Mouse (Mus musculus): Measurements from ENCODE around the gene Tbc1d14. TPM values are rescaled to one million over a fixed set of nuclear protein-coding genes. Genes with fewer than 3 reads are reported as not detected.

The Tbc1d14 gene
- polyA plus RNA-seq, 1 experiment from 2014 or later = 36.6 TPM

- no peak overlapping the region for H3K4me2 ChIP-seq (ENCODE audit: low read length)
- H3K9ac ChIP-seq (ENCODE audit: low read length) = no peak overlapping the region
- H3K36me3 ChIP-seq (ENCODE audit: control insufficient read depth, insufficient read depth, low read length) = no peaks in the 10 kb centered on the region
- no peak for ATAC-seq (replicated peaks; ENCODE audit: low FRiP score, low TSS enrichment, low read depth)
- no peak for DNase-seq (ENCODE audit: low spot score)
- H3K9me3 ChIP-seq (ENCODE audit: control insufficient read depth, low read length) = no peaks in the 10 kb centered on the region
- no peak overlapping the region for H3K4me3 ChIP-seq (ENCODE audit: low read depth, low read length)
- WGBS = 83% methylated on average over 9 of the region's 9 CpGs
- no peak overlapping the region for H3K27ac ChIP-seq (ENCODE audit: low read depth)
- no peaks in the 10 kb centered on the region for H3K27me3 ChIP-seq (replicated peaks; ENCODE audit: control insufficient read depth, insufficient read depth, low read length)
- H3K4me1 ChIP-seq (replicated peaks; ENCODE audit: control insufficient read depth, insufficient read depth, low read length) = peaks cover 11% of the 10 kb centered on the region
Observed at GRCm38 (mm10) chr5:36564530-36564929, 28.5 kb downstream of the Tbc1d14 start.

GRCm38 (mm10) chr5:36563741-36564140 lies 29.3 kb downstream of the Tbc1d14 start:
- no peak overlapping the region for H3K4me3 ChIP-seq (ENCODE audit: low read depth, low read length)
- no peak overlapping the region for H3K4me2 ChIP-seq (ENCODE audit: low read length)
- WGBS = 90% methylated on average over 6 of the region's 6 CpGs
- ATAC-seq (replicated peaks; ENCODE audit: low FRiP score, low TSS enrichment, low read depth) = no peak
- H3K27me3 ChIP-seq (replicated peaks; ENCODE audit: control insufficient read depth, insufficient read depth, low read length) = no peaks in the 10 kb centered on the region
- no peaks in the 10 kb centered on the region for H3K9me3 ChIP-seq (ENCODE audit: control insufficient read depth, low read length)
- DNase-seq (ENCODE audit: low spot score) = no peak
- H3K27ac ChIP-seq (ENCODE audit: low read depth) = no peak overlapping the region
- no peak overlapping the region for H3K9ac ChIP-seq (ENCODE audit: low read length)
- no peaks in the 10 kb centered on the region for H3K36me3 ChIP-seq (ENCODE audit: control insufficient read depth, insufficient read depth, low read length)
- peaks cover 12% of the 10 kb centered on the region for H3K4me1 ChIP-seq (replicated peaks; ENCODE audit: control insufficient read depth, insufficient read depth, low read length)

GRCm38 (mm10) chr5:36562791-36563445 lies 30.2 kb downstream of the Tbc1d14 start:
- H3K4me3 ChIP-seq (ENCODE audit: low read depth, low read length) = no peak overlapping the region
- no peak overlapping the region for H3K27ac ChIP-seq (ENCODE audit: low read depth)
- no peak overlapping the region for H3K4me2 ChIP-seq (ENCODE audit: low read length)
- H3K36me3 ChIP-seq (ENCODE audit: control insufficient read depth, insufficient read depth, low read length) = no peaks in the 10 kb centered on the region
- no peaks in the 10 kb centered on the region for H3K27me3 ChIP-seq (replicated peaks; ENCODE audit: control insufficient read depth, insufficient read depth, low read length)
- H3K4me1 ChIP-seq (replicated peaks; ENCODE audit: control insufficient read depth, insufficient read depth, low read length) = peaks cover 20% of the 10 kb centered on the region
- ATAC-seq (replicated peaks; ENCODE audit: low FRiP score, low TSS enrichment, low read depth) = no peak
- no peaks in the 10 kb centered on the region for H3K9me3 ChIP-seq (ENCODE audit: control insufficient read depth, low read length)
- DNase-seq (ENCODE audit: low spot score) = no peak
- no peak overlapping the region for H3K9ac ChIP-seq (ENCODE audit: low read length)
- 88% methylated on average over 10 of the region's 10 CpGs for WGBS

DNA sequence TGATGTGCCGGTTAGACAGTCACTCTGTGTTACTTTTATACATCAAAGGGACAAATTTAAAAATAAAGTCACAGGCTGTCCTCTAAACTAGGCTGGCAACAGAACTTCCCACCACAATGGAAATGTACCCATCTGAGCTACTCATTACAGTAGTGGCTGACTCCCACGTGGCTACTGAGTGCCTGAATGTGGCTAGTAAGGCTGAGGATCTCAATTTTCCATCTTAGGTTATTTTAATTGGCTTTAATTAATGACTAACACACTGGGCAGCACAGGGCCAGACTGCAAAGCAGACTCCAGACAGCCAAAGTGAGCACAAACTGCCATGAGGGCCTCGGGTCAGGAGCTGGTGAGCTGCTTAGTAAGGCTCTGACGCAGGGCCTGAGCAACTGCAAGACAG lies 31.6 kb downstream of the Tbc1d14 start:
- H3K4me1 ChIP-seq (replicated peaks; ENCODE audit: control insufficient read depth, insufficient read depth, low read length) = peaks cover 25% of the 10 kb centered on the region
- H3K36me3 ChIP-seq (ENCODE audit: control insufficient read depth, insufficient read depth, low read length) = no peaks in the 10 kb centered on the region
- no peak overlapping the region for H3K4me3 ChIP-seq (ENCODE audit: low read depth, low read length)
- DNase-seq (ENCODE audit: low spot score) = no peak
- no peaks in the 10 kb centered on the region for H3K9me3 ChIP-seq (ENCODE audit: control insufficient read depth, low read length)
- WGBS = 82% methylated on average over 4 of the region's 4 CpGs
- ATAC-seq (replicated peaks; ENCODE audit: low FRiP score, low TSS enrichment, low read depth) = no peak
- no peaks in the 10 kb centered on the region for H3K27me3 ChIP-seq (replicated peaks; ENCODE audit: control insufficient read depth, insufficient read depth, low read length)
- no peak overlapping the region for H3K27ac ChIP-seq (ENCODE audit: low read depth)
- H3K4me2 ChIP-seq (ENCODE audit: low read length) = no peak overlapping the region
- H3K9ac ChIP-seq (ENCODE audit: low read length) = no peak overlapping the region

DNA sequence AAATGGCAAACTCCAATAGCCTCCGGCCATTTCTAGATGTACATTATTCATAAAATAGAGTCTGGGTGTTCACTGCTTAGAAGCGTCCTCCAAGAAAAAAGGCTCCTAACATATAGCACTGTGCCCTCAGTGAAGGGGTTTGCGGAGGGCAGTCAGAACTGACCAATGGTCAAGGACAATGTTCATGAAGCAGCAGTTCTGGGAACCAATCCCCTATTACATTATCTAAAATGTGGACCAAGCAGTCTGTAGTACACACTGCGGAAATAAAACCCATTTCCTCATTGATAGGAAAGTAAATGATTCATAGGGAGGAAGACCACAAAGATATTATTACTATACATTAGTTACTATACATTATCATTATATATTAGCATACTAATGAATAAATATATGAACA lies 32.6 kb downstream of the Tbc1d14 start:
- 88% methylated on average over 4 of the region's 4 CpGs for WGBS
- DNase-seq (ENCODE audit: low spot score) (no peak), ATAC-seq (replicated peaks; ENCODE audit: low FRiP score, low TSS enrichment, low read depth) (0 out of 2 replicates have a peak, but pooled peaks have one; percentile 55)
- peaks cover 25% of the 10 kb centered on the region for H3K4me1 ChIP-seq (replicated peaks; ENCODE audit: control insufficient read depth, insufficient read depth, low read length)
- H3K27me3 ChIP-seq (replicated peaks; ENCODE audit: control insufficient read depth, insufficient read depth, low read length) = no peaks in the 10 kb centered on the region
- peak overlapping the region; percentile 27; the same call in 1 of the 2 replicates for H3K27ac ChIP-seq (ENCODE audit: low read depth)
- no peak overlapping the region for H3K9ac ChIP-seq (ENCODE audit: low read length)
- no peak overlapping the region for H3K4me3 ChIP-seq (ENCODE audit: low read depth, low read length)
- H3K4me2 ChIP-seq (ENCODE audit: low read length) = no peak overlapping the region
- no peaks in the 10 kb centered on the region for H3K9me3 ChIP-seq (ENCODE audit: control insufficient read depth, low read length)
- no peaks in the 10 kb centered on the region for H3K36me3 ChIP-seq (ENCODE audit: control insufficient read depth, insufficient read depth, low read length)

GRCm38 (mm10) chr5:36559510-36560235 lies 33.4 kb downstream of the Tbc1d14 start:
- Histone ChIP-seq H3K4me3 (ENCODE audit: low read depth, low read length) (no peak overlapping the region), H3K27ac (ENCODE audit: low read depth) (peak overlapping the region; percentile 77), H3K4me1 (replicated peaks; ENCODE audit: control insufficient read depth, insufficient read depth, low read length) (peaks cover 27% of the 10 kb centered on the region), H3K4me2 (ENCODE audit: low read length) (no peak overlapping the region), H3K27me3 (replicated peaks; ENCODE audit: control insufficient read depth, insufficient read depth, low read length) (no peaks in the 10 kb centered on the region), H3K9me3 (ENCODE audit: control insufficient read depth, low read length) (no peaks in the 10 kb centered on the region), H3K9ac (ENCODE audit: low read length) (no peak overlapping the region), H3K36me3 (ENCODE audit: control insufficient read depth, insufficient read depth, low read length) (no peaks in the 10 kb centered on the region)
- ATAC-seq (replicated peaks; ENCODE audit: low FRiP score, low TSS enrichment, low read depth) (no peak), DNase-seq (ENCODE audit: low spot score) (no peak)
- 71% methylated on average over 6 of the region's 6 CpGs for WGBS

- Histone ChIP-seq H3K27me3 (replicated peaks; ENCODE audit: control insufficient read depth, insufficient read depth, low read length) (no peaks in the 10 kb centered on the region), H3K36me3 (ENCODE audit: control insufficient read depth, insufficient read depth, low read length) (no peaks in the 10 kb centered on the region), H3K9me3 (ENCODE audit: control insufficient read depth, low read length) (no peaks in the 10 kb centered on the region), H3K4me1 (replicated peaks; ENCODE audit: control insufficient read depth, insufficient read depth, low read length) (peaks cover 32% of the 10 kb centered on the region), H3K4me2 (ENCODE audit: low read length) (no peak overlapping the region), H3K4me3 (ENCODE audit: low read depth, low read length) (no peak overlapping the region), H3K9ac (ENCODE audit: low read length) (no peak overlapping the region), H3K27ac (ENCODE audit: low read depth) (peak overlapping the region; percentile 51; the same call in 1 of the 2 replicates)
- ATAC-seq (replicated peaks; ENCODE audit: low FRiP score, low TSS enrichment, low read depth) = no peak
- no peak for DNase-seq (ENCODE audit: low spot score)
- WGBS = 76% methylated on average over 5 of the region's 5 CpGs
Observed at GRCm38 (mm10) chr5:36559106-36559505, 34.0 kb downstream of the Tbc1d14 start.

DNA sequence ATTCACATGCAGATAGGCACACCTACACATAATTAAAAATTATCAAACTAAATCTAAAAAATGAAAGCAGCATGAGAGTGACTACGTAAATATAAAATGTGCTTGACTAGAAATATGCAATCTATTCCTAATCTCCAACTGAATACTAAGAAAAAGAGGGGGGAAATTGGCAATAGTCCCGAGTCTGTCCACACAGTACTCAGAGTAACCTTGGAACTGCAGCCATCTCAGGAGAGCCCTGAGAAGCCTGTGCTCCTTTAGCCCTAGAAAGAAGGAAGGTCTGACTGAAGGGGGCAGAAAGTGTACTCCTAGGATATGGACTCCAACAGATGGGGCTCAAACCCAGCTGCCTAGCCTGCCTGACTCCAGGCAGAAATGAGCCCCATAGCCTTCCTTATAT lies 34.5 kb downstream of the Tbc1d14 start:
- H3K27ac ChIP-seq (ENCODE audit: low read depth) = no peak overlapping the region
- ATAC-seq (replicated peaks; ENCODE audit: low FRiP score, low TSS enrichment, low read depth) (no peak), DNase-seq (ENCODE audit: low spot score) (no peak)
- H3K27me3 ChIP-seq (replicated peaks; ENCODE audit: control insufficient read depth, insufficient read depth, low read length) = no peaks in the 10 kb centered on the region
- H3K36me3 ChIP-seq (ENCODE audit: control insufficient read depth, insufficient read depth, low read length) = no peaks in the 10 kb centered on the region
- no peaks in the 10 kb centered on the region for H3K9me3 ChIP-seq (ENCODE audit: control insufficient read depth, low read length)
- H3K9ac ChIP-seq (ENCODE audit: low read length) = no peak overlapping the region
- H3K4me2 ChIP-seq (ENCODE audit: low read length) = no peak overlapping the region
- WGBS = 90% methylated on average over 2 of the region's 2 CpGs
- H3K4me1 ChIP-seq (replicated peaks; ENCODE audit: control insufficient read depth, insufficient read depth, low read length) = peaks cover 33% of the 10 kb centered on the region
- no peak overlapping the region for H3K4me3 ChIP-seq (ENCODE audit: low read depth, low read length)
